Mouse (Mus musculus) brain, embryonic 14.5 days (tissue): ENCODE measurements around the gene Rac2.

ENCODE experiments used
- CTCF ChIP-seq: fragments of 200-500 bp; IDR thresholded peaks from 2 replicates; pipeline ENCODE4 v1.5.1; 2012; ENCODE audit warnings: inconsistent platforms, mild to moderate bottlenecking, moderate library complexity, borderline replicate concordance; ENCODE audit not compliant: insufficient read depth, insufficient read length; ENCODE audit errors: extremely low read depth
- POLR2A ChIP-seq: fragments of 200-500 bp; IDR thresholded peaks from 2 replicates; pipeline ENCODE4 v1.6.1; 2012; ENCODE audit warnings: mild to moderate bottlenecking, inconsistent platforms, borderline replicate concordance; ENCODE audit not compliant: poor library complexity, insufficient read depth, insufficient read length, severe bottlenecking; ENCODE audit errors: extremely low read depth

DNA sequence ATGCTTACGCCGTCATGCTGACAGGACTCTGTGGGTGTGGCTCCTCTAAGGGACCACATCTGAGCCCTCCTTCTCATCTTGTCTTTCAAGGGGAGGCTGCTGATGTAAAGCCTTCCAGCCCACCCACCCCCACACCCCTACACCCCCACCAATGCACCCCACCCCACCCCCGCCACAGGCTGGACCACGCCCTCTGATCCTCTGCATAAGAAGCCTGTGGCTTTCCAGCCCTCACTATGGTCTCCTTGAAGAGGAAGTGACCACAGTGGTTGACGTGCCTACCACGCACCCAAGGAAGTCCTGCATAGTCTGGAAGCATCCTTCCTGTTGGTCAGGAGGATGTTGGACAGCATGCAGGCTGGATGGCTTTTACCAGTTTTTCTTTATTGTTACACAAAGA lies 56.8 kb downstream of the Rac2 start:
- no peak for TF ChIP-seq CTCF
- no peak for TF ChIP-seq POLR2A
